Mouse (Mus musculus) mature B cell (primary cell): ENCODE measurements at regions not wholly inside any gene's neighbourhood (a gene's known extent, or its start where the extent isn't known, plus 50 kb on each side); places are given as distances from the start of the nearest gene placed in this dataset.

Experiments used
- in situ Hi-C: fragments of 300-500 bp; cut with MboI; formaldehyde crosslinking; loops from 2 replicates; pipeline ENCODE4 v1.14.3; 2019

GRCm38 (mm10) chr3:130887540-130888312, 157.5 kb upstream of the Rpl34 start:
- in situ Hi-C loops: loop anchor here (10.0 to 25.0 kb wide), 2 partner anchors 125 to 347 kb away; no protein-coding TSS in a partner anchor

GRCm38 (mm10) chr3:130885974-130886373, 155.8 kb upstream of the Rpl34 start:
- in situ Hi-C loops: loop anchor here (10.0 to 25.0 kb wide), 2 partner anchors 124 to 349 kb away; no protein-coding TSS in a partner anchor

- in situ Hi-C loops: loop anchor here (10.0 to 25.0 kb wide), 2 partner anchors 122 to 350 kb away; no protein-coding TSS in a partner anchor
Measured at GRCm38 (mm10) chr3:130884393-130884792, 154.2 kb upstream of the Rpl34 start.

- in situ Hi-C loops: loop anchor here (10.0 to 25.0 kb wide), 2 partner anchors 122 to 351 kb away; no protein-coding TSS in a partner anchor
Measured at GRCm38 (mm10) chr3:130883928-130884327, 153.7 kb upstream of the Rpl34 start.

GRCm38 (mm10) chr3:130883319-130883718, 153.1 kb upstream of the Rpl34 start:
- in situ Hi-C loops: loop anchor here (10.0 to 25.0 kb wide), 2 partner anchors 121 to 351 kb away; no protein-coding TSS in a partner anchor

- in situ Hi-C loops: loop anchor here (10.0 to 25.0 kb wide), 2 partner anchors 118 to 354 kb away; no protein-coding TSS in a partner anchor
Measured at GRCm38 (mm10) chr3:130880482-130880881, 150.3 kb upstream of the Rpl34 start.

- in situ Hi-C loops: loop anchor here (25.0 kb wide), 1 partner anchor 117 kb away; no protein-coding TSS in a partner anchor
Measured at GRCm38 (mm10) chr3:130879463-130879862, 149.3 kb upstream of the Rpl34 start.

GRCm38 (mm10) chr3:130878834-130879233, 148.6 kb upstream of the Rpl34 start:
- in situ Hi-C loops: loop anchor here (25.0 kb wide), 1 partner anchor 117 kb away; no protein-coding TSS in a partner anchor

GRCm38 (mm10) chr3:130877981-130878380, 147.8 kb upstream of the Rpl34 start:
- in situ Hi-C loops: loop anchor here (25.0 kb wide), 1 partner anchor 116 kb away; no protein-coding TSS in a partner anchor

- in situ Hi-C loops: no loop called here
Measured at GRCm38 (mm10) chr3:130873745-130874144, 143.5 kb upstream of the Rpl34 start.

GRCm38 (mm10) chr3:130866952-130867632, 136.9 kb upstream of the Rpl34 start:
- in situ Hi-C loops: no loop called here

- in situ Hi-C loops: no loop called here
Measured at GRCm38 (mm10) chr3:130864783-130865182, 134.6 kb upstream of the Rpl34 start.

- in situ Hi-C loops: no loop called here
Measured at GRCm38 (mm10) chr3:130863376-130863775, 133.2 kb upstream of the Rpl34 start.

GRCm38 (mm10) chr3:130860315-130860714, 130.1 kb upstream of the Rpl34 start:
- in situ Hi-C loops: no loop called here

GRCm38 (mm10) chr3:130853866-130854265, 123.7 kb upstream of the Rpl34 start:
- in situ Hi-C loops: no loop called here

GRCm38 (mm10) chr3:130850766-130851308, 120.6 kb upstream of the Rpl34 start:
- in situ Hi-C loops: no loop called here

GRCm38 (mm10) chr3:130841755-130842154, 111.6 kb upstream of the Rpl34 start:
- in situ Hi-C loops: no loop called here

GRCm38 (mm10) chr3:130839924-130840440, 109.8 kb upstream of the Rpl34 start:
- in situ Hi-C loops: no loop called here

- in situ Hi-C loops: no loop called here
Measured at GRCm38 (mm10) chr3:130838626-130839422, 108.6 kb upstream of the Rpl34 start.

GRCm38 (mm10) chr3:130833722-130834121, 103.5 kb upstream of the Rpl34 start:
- in situ Hi-C loops: no loop called here

GRCm38 (mm10) chr3:130833082-130833481, 102.9 kb upstream of the Rpl34 start:
- in situ Hi-C loops: no loop called here
